Mouse (Mus musculus): ENCODE data around the gene E2f6.
A peak's percentile ranks its signal among the peaks of the same experiment; 100 is the strongest.

The E2f6 gene

DNA sequence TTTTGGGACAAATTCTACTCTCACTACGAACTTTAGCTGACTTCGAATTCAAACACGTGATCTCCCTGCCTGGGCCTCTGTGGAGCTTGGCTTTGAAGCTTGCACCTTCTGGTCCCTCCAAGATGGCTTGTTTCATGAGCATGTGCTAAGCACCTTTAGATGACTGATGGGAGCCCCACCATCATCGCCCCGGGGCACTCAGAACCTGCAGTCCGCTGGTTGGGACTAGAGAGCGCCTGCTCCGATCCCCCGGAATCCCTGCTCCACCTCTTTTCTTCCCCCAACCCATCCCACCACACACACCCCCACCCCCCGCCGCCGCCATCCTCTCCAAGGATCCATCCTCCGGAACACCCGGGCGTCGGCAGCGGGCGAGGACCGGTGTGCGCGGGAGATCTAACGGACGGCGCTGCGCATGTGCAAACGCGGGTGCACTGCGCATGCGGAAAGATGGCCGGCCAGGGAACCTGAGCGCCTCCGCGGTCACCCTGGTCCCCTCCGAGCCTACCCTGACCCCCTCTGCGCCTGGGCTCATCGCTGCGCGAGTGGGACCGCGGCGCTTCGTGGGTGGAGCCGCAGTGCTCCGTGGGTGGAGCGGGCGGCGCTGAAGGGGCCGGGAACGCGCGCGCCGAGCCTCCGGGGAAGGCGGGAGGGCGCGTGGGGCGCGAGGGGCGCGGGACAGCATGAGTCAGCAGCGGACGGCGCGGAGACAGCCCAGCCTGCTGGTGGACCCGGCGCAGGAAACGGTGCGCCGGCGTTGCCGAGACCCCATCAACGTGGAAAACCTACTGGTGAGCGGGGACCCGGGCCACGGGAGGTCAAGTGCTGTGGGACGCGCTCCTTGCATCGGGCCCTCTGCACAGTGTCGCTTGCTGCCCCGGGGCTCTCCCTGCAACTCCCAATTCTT, at the start of gene E2f6:
Gene E2f6, plus strand, starts transcription at position 439 of the 907 bp plus-strand sequence.
- DNase-seq = peak; percentile 92

DNA sequence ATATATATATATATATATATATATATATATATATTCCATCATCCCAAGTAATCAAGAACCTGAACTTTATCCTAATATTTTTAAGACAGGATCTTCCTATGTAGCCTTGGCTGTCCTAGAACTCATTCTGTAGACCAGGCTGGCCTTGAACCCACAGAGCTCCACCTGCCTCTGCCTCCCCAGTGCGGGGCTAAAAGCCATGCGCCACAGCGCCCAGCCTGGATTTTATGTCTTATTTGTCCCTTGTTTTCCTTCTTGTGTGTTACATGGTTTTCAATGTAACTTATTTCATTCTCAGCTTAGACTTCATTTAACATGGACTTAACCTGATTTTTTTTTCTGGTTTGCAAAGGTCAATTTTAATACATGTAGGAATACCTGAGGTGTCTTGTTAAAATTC, 49.3 kb upstream of the E2f6 start:
- no peak for DNase-seq

- no peak for DNase-seq
These were observed 46.9 kb upstream of the E2f6 start for GRCm38 (mm10) chr12:16763649-16764422.

GRCm38 (mm10) chr12:16764776-16765445, 45.9 kb upstream of the E2f6 start:
- no peak for DNase-seq

DNA sequence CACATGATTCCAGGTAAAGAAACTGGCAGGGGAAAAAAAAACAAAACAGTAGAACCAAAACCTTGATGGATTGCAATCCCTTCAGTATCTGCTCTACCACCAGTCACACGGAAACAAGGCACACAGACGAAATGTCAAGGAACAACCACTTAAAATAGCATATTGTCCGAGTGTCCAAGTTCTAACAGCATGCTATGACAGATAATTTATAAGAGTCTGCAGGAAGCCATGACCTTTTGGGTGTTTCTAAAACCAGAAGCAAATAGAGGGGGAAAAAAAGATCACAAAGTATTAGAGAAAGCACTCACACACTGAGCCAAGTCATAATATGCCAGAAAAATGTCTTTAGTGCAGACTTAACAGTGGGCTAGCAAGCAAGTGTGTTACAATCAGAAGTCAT, 42.5 kb upstream of the E2f6 start:
- DNase-seq = no peak

DNA sequence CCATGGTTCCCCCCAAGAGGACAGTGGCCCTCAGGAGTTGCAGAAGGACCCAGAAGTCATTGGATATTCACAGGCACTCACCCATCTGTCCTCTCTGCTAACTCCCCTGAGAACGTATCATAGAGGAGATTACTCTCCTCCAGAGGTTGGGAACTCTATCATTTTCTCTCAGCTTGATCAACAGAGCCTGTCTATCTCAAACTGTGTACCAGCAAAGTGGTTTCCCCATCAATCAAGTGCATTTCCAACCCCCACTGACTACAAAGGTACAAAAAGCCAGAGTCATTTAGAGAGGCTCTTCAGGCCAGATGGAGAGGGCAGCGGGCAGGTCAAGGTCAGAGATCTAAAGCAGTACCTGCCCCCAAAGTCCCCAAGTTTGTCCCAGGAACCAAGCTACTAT, 42.1 kb upstream of the E2f6 start:
- no peak for DNase-seq

GRCm38 (mm10) chr12:16769601-16770165, 41.1 kb upstream of the E2f6 start:
- no peak for DNase-seq

DNA sequence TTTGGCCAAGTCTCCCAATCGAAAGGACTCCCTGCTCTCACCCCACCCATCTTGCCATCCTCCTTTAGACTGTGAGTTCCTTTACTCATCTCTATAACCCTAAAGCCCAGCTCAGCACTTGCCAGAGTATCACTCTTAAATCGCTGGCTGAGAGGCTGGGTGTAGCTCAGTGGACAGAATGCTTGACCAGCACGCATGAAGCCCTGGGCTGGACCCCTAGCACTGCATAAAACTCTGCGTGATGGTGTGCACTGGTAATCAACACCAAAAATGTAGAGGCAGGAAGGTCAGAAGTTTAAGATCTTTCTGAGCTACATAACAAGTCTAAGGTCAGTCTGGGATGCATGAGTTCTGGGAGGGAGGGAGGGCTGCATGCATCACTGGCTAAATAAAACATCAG, 36.2 kb upstream of the E2f6 start:
- DNase-seq = no peak

GRCm38 (mm10) chr12:16775351-16775750, 35.4 kb upstream of the E2f6 start:
- no peak for DNase-seq

DNA sequence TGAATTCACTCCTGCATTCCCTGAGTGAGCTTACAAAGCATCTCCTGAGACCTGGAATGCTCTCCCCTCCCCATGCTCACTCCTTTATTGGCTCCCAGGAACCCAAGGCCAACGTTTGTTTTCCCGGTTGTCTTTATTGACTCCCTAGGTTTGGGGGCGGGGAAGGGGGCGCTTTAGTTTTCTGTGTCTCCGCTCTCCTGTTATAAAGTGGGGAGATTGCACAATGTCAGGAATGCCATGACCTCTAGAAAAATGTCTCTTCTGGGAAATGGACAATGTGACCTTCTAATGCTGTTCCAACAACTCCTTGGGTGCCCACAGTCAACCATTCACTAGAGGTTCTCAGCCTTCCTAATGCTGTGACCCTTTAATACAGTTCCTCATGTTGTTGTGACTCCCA, 32.2 kb upstream of the E2f6 start:
- no peak for DNase-seq

- no peak for DNase-seq
These were observed 31.6 kb upstream of the E2f6 start for GRCm38 (mm10) chr12:16779165-16779564.

GRCm38 (mm10) chr12:16780320-16780719, 30.4 kb upstream of the E2f6 start:
- peak; percentile 52 for DNase-seq

DNA sequence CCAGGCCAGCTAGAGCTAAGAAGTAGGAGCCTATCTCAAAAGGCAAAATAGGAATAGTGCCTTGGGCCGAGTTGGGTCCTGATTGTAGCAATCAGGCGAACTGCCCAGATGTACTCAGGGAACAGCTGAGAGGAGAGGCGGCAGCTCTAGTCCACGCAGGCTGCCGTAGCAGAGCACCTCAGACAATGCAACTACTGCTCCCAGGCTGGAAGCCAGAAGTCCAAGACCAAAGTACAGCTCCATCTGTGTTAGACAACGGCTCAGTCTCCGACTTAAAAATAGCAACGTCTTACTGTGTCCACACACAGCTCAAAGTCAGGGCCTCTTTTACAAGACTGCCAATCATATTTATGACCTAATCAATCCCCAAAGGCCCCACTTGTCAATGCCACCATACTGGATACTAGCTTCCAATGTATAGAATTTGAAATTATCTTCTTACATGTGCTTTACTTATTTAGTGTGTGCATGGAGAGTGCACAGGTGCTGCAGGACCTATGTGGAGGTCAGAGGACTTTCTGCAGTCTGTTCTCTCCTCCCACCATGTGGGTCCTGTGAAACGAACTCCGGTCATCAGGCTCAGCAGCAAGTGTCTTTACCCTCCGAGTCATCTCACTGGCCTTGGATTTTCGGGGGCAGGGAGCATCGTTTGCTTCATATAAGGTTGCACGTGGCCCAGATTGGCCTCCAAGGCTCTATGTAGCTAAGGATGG, 29.6 kb upstream of the E2f6 start:
- DNase-seq = no peak

DNA sequence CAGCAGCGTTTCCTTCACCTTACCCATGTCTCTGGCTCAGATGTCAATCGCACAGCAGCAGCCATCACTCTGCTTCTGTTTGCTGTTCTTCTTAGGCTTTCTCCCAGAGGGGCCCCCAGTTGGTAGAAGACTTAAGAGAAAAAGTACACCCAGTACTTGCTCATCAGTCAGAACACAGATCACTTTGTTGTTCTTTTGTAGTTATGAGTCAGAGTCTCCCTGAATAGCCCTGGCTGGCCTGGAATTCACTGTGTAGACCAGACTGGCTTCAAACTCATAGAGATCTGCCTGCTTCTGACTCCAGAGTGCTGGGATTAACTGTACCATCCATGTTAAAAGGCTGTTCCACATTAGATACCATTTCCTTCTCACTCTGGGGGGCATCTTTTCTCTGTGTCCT, 22.2 kb upstream of the E2f6 start:
- no peak for DNase-seq

- no peak for DNase-seq
These were observed 21.6 kb upstream of the E2f6 start for GRCm38 (mm10) chr12:16789199-16789598.

DNA sequence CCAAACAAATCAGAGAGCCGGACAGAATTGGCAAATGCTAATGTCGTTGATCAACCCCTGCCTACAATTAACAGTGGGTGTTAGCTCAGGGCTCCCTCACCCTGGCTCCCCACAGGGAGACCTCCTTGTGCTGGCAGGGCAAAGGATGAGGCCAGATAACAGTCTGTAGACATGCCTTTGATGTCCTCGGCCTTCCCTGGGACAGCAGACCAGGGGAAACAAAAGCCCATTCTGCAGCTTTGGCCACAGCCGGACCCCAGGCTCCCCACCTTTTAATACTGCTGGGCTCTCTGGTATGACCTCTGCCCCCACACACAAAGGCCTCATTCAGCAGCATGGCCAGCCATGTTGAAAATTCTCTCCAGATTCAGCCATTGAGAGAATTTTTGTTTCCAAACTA, 21.0 kb upstream of the E2f6 start:
- peak; percentile 76 for DNase-seq

DNA sequence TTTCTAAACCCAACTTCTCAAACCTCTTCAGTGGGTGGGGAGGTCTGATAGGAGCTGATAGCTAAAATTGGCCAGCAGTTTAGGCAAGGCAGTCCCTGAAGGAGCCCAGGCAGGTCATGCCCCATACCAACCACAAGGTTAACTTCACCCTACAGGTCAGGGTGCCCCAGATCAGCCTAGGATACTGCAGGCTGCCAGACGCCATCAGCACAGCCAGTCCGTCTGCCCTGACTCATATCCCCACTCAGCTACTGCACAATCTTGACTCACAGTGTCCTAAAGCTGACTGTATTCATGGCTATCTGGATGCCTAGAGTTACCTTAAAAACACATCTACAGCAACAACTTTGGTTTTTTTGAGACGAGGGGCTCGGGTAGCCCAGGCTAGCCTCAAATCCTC, 20.3 kb upstream of the E2f6 start:
- DNase-seq = no peak

DNA sequence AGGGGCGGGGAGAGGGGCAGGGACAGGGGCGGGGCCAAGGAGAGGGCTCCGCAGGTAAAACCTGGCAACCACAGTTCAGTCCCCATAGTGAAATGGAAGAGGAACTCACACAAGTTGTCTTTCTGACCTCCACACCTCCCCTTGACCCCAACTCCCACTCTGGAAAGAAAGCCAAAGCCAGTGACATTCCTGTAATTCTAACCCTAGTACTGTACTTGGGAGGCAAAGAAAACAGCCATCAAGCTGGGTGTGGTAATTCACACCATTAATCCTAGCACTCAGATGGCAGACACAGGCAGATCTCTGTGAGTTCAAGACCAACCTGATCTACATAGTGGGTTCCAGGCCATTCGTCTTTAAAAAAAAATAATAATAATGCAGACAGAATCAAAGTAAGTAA, 17.4 kb upstream of the E2f6 start:
- DNase-seq = no peak

- DNase-seq = no peak
These were observed 15.0 kb upstream of the E2f6 start for GRCm38 (mm10) chr12:16795781-16796180.

DNA sequence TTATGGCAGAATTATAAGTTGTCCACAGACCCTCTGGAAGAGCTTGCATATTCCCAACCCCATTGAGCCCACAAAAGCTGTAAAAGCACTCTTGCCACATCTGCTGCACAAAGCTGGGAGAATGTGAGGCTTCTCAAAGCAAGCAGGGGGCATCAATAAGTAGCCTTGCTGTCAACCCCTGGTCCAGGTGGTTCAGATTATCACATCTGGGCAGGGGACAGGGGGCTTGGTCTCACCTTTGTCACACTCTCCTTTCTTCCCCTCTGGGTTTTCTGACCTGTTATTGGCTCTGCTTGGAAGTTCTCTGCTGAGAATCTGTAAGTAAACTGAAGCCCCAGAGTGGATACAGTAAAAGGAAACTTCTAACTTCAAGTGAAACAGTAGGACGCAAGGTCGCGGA, 11.9 kb upstream of the E2f6 start:
- no peak for DNase-seq

DNA sequence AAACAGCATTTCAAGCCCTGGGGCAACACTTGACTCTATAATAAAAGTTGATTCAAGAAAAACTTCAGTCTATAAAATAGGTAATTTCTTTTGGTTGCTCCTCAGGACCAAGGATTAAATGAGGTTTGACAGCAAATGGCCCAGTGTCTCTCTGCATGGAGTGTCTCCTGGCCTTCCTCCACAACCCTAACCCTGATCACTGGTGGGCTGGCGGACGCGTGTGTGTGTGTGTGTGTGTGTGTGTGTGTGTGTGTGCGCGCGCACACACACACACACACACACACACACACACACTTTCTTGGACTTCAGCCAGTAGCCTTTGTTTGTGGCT, 10.9 kb upstream of the E2f6 start:
- no peak for DNase-seq

GRCm38 (mm10) chr12:16800259-16800958, 10.4 kb upstream of the E2f6 start, which contains the start of gene Greb1:
Greb1 (minus strand) TSS chr12:16800886.
- DNase-seq = peak; percentile 75
